Mouse (Mus musculus) embryonic facial prominence, embryonic 13.5 days (tissue): ENCODE data around the gene Kirrel3. TPM values are rescaled to one million over a fixed set of nuclear protein-coding genes. Genes with fewer than 3 reads are reported as not detected.
A peak's percentile ranks its signal among the peaks of the same experiment; 100 is the strongest.

Experiments used
- ATAC-seq: fragments of 200-750 bp; cut with Nextera tagmentation; 2 replicates; pipeline ENCODE4 v1.8.0; 2017; ENCODE audit warnings: low read depth; ENCODE audit not compliant: insufficient number of reproducible peaks, insufficient read depth, low FRiP score, low TSS enrichment
- H3K27ac ChIP-seq: fragments of 300-500 bp; sonication (generic); 2 replicates; pipeline ENCODE4 v1.5.1; 2015; ENCODE audit warnings: moderate library complexity, mild to moderate bottlenecking, inconsistent platforms
- H3K27me3 ChIP-seq: fragments of 300-500 bp; sonication (generic); 2 replicates; pipeline ENCODE4 v1.6.1; 2015; ENCODE audit warnings: mild to moderate bottlenecking, inconsistent platforms
- H3K36me3 ChIP-seq: fragments of 300-500 bp; sonication (generic); 2 replicates; pipeline ENCODE4 v1.6.1; 2015; ENCODE audit warnings: mild to moderate bottlenecking, inconsistent platforms
- H3K4me1 ChIP-seq: fragments of 300-500 bp; sonication (generic); 2 replicates; pipeline ENCODE4 v1.6.1; 2015; ENCODE audit warnings: inconsistent platforms
- H3K4me2 ChIP-seq: fragments of 300-500 bp; sonication (generic); 2 replicates; pipeline ENCODE4 v1.6.1; 2015; ENCODE audit warnings: moderate library complexity, mild to moderate bottlenecking, inconsistent platforms
- H3K4me3 ChIP-seq: fragments of 300-500 bp; sonication (generic); 2 replicates; pipeline ENCODE4 v1.5.1; 2015; ENCODE audit warnings: mild to moderate bottlenecking, inconsistent platforms
- H3K9ac ChIP-seq: fragments of 300-500 bp; sonication (generic); 2 replicates; pipeline ENCODE4 v1.6.1; 2015; ENCODE audit warnings: mild to moderate bottlenecking, inconsistent platforms
- H3K9me3 ChIP-seq: fragments of 300-500 bp; sonication (generic); 2 replicates; pipeline ENCODE4 v1.6.1; 2016; ENCODE audit warnings: inconsistent platforms
- WGBS: fragments of 180-500 bp; shearing (Covaris S2); methylation state at CpG from one replicate; pipeline ENCODE4 v1.1.7; 2015; ENCODE audit warnings: mixed read lengths; 5-methylcytosine and 5-hydroxymethylcytosine counted together
- polyA plus RNA-seq: library from polyadenylated mRNA; unstranded; fragments of >200 nt; fragmentation: Nextera tagmentation; extraction: Ambion mirVana; gene quantifications from 2 replicates; pipeline ENCODE4 v1.2.1, GENCODE M21; 2015

Kirrel3 gene
- polyA plus RNA-seq, 1 experiment from 2014 or later, result 7.9 TPM

DNA sequence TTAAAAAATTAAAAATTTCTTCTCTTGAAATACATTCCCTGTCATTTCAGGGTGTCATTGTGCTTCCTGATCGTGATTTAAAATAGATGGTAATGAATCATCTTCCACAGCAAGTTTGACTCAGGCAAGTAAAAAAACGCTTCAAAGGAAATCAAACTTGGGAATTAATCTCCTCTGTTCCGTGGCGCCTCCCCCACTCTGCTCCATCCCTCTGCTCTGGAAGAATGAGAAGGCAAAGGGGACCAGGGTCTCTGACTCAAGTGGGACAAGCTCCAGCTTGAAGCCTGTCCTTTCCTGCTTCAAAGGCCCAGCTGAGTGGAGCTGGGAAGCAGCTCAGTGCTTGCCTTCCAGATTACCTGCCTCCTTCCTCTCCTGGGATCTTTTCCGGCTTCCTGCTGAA lies 9.5 kb upstream of the Kirrel3 start:
- H3K4me2 ChIP-seq, result no peak overlapping the region
- H3K4me3 ChIP-seq, result no peak overlapping the region
- H3K4me1 ChIP-seq, result no peaks in the 10 kb centered on the region
- H3K36me3 ChIP-seq, result no peaks in the 10 kb centered on the region
- no peaks in the 10 kb centered on the region; the same call in 1 of the 2 replicates for H3K27me3 ChIP-seq
- ATAC-seq, result no peak
- no peak overlapping the region for H3K27ac ChIP-seq
- H3K9ac ChIP-seq, result no peak overlapping the region
- WGBS, result 44% methylated on average over 5 of the region's 5 CpGs
- no peaks in the 10 kb centered on the region for H3K9me3 ChIP-seq

- WGBS, result 91% methylated on average over 2 of the region's 2 CpGs
- no peaks in the 10 kb centered on the region for H3K27me3 ChIP-seq
- no peak overlapping the region for H3K27ac ChIP-seq
- H3K4me3 ChIP-seq, result no peak overlapping the region
- no peaks in the 10 kb centered on the region for H3K9me3 ChIP-seq
- no peaks in the 10 kb centered on the region for H3K36me3 ChIP-seq
- no peaks in the 10 kb centered on the region for H3K4me1 ChIP-seq
- ATAC-seq, result no peak
- H3K4me2 ChIP-seq, result no peak overlapping the region
- no peak overlapping the region for H3K9ac ChIP-seq
These were observed 7.2 kb upstream of the Kirrel3 start for GRCm38 (mm10) chr9:34478494-34478893.

- H3K27me3 ChIP-seq, result peaks cover 28% of the 10 kb centered on the region
- no peak overlapping the region for H3K4me3 ChIP-seq
- H3K9me3 ChIP-seq, result no peaks in the 10 kb centered on the region
- ATAC-seq, result no peak
- H3K9ac ChIP-seq, result no peak overlapping the region
- H3K4me2 ChIP-seq, result no peak overlapping the region
- H3K27ac ChIP-seq, result no peak overlapping the region
- peaks cover 20% of the 10 kb centered on the region for H3K4me1 ChIP-seq
- WGBS, result 63% methylated on average over 2 of the region's 2 CpGs
- no peaks in the 10 kb centered on the region for H3K36me3 ChIP-seq
These were observed 2.5 kb upstream of the Kirrel3 start for GRCm38 (mm10) chr9:34483236-34483635.

GRCm38 (mm10) chr9:34484665-34485064 lies 1.0 kb upstream of the Kirrel3 start:
- no peak for ATAC-seq
- Histone ChIP-seq H3K4me1 (peaks cover 23% of the 10 kb centered on the region), H3K4me3 (no peak overlapping the region), H3K9me3 (no peaks in the 10 kb centered on the region), H3K27ac (no peak overlapping the region), H3K27me3 (peaks cover 38% of the 10 kb centered on the region), H3K36me3 (no peaks in the 10 kb centered on the region), H3K9ac (no peak overlapping the region), H3K4me2 (no peak overlapping the region)
- 26% methylated on average over 6 of the region's 6 CpGs for WGBS

GRCm38 (mm10) chr9:34488267-34488666 lies 2.6 kb downstream of the Kirrel3 start:
- Histone ChIP-seq H3K27me3 (peaks cover 73% of the 10 kb centered on the region), H3K4me2 (peak overlapping the region; percentile 88), H3K9ac (peak overlapping the region; percentile 73), H3K9me3 (no peaks in the 10 kb centered on the region), H3K36me3 (no peaks in the 10 kb centered on the region), H3K4me3 (peak overlapping the region; percentile 64), H3K4me1 (peaks cover 26% of the 10 kb centered on the region), H3K27ac (no peak overlapping the region)
- under 1% methylated on average over 9 of the region's 9 CpGs for WGBS
- ATAC-seq, result no peak

DNA sequence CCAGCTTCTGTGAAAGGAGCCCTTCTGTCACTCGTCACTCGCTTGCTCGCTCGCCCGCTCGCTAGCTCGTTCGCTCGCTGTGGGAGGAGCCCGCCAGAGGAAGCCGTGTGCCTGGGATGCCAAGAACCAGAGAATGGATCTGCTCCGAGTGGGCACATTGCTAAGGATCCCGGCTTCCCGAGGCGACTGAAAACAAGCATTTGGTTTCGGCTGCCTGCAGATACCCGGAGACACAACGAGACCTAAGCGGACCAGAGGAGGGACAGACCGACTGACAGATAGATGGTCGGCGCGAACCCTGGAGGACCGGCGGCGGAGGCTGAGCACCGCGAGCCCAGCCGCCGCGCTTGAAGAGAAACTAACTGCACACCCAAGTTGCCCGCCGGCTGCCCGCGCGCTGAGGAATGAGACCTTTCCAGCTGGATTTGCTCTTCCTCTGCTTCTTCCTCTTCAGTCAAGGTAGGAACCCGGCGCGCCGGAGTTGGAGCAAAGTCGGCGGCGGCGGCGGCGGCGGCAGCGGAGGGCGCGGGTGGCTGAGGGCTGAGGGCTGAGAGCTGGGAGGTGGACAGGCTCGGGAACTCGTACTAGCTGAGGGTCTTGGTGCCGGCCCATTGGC lies 3.1 kb downstream of the Kirrel3 start:
- H3K27ac ChIP-seq, result no peak overlapping the region
- peaks cover 78% of the 10 kb centered on the region for H3K27me3 ChIP-seq
- H3K36me3 ChIP-seq, result no peaks in the 10 kb centered on the region
- peak overlapping the region; percentile 73 for H3K9ac ChIP-seq
- peak overlapping the region; percentile 88 for H3K4me2 ChIP-seq
- under 1% methylated on average over 53 of the region's 53 CpGs for WGBS
- no peaks in the 10 kb centered on the region for H3K9me3 ChIP-seq
- peak overlapping the region; percentile 64 for H3K4me3 ChIP-seq
- ATAC-seq, result no peak
- H3K4me1 ChIP-seq, result peaks cover 26% of the 10 kb centered on the region

DNA sequence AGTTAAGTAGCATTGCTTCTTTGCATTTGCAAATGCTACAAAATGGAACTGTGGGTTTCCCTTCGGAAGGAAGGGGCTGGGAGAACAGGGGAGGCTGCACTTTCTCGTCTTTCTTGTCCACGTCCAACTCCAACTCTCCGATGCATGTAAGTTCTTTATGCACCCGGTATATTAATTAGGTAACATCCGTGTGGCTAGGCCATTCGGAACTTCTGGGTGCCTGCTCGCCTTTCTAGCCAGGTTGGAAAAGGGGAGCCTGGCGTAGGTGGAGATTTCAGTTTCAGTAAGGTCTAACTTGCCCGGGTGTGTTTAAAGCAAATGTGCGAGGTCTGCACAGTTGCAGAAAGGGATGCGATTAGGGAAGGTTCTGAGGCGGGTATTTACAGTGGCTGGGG lies 3.6 kb downstream of the Kirrel3 start:
- Histone ChIP-seq H3K4me3 (peak overlapping the region; percentile 64), H3K36me3 (no peaks in the 10 kb centered on the region), H3K9ac (peak overlapping the region; percentile 73), H3K27me3 (peaks cover 81% of the 10 kb centered on the region), H3K4me2 (peak overlapping the region; percentile 88), H3K9me3 (no peaks in the 10 kb centered on the region), H3K4me1 (peaks cover 26% of the 10 kb centered on the region), H3K27ac (no peak overlapping the region)
- ATAC-seq, result no peak
- WGBS, result 1% methylated on average over 13 of the region's 13 CpGs

DNA sequence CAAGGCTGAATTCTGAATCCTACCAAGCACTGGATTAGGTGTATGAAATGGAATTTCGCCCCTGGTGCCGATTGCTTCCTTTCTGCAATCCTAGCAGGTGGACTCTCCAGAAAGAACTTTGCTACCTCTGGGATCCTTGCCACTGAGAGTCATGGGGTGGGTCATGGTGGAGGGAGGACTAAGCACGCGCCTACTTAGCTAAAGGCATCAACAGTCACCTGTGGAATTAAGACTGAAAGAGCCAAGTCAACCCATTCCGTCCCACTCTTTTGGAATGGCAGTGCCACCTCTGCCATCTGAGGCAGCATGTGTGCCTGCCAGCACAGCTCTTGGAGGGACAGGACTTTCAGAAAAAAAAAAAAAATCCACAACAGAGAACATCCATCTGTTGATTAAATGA lies 4.1 kb downstream of the Kirrel3 start:
- WGBS, result 20% methylated on average over 5 of the region's 5 CpGs
- peak overlapping the region; percentile 88 for H3K4me2 ChIP-seq

GRCm38 (mm10) chr9:34492121-34492520 lies 6.4 kb downstream of the Kirrel3 start:
- WGBS, result 53% methylated on average over 3 of the region's 3 CpGs

More for the DNA sequence above, 4.1 kb downstream of the Kirrel3 start:
- H3K9ac ChIP-seq, result no peak overlapping the region; the same call in 1 of the 2 replicates
- peaks cover 24% of the 10 kb centered on the region for H3K4me1 ChIP-seq
- ATAC-seq, result no peak
- peak overlapping the region; percentile 64 for H3K4me3 ChIP-seq
- H3K36me3 ChIP-seq, result no peaks in the 10 kb centered on the region
- H3K27ac ChIP-seq, result no peak overlapping the region
- no peaks in the 10 kb centered on the region for H3K9me3 ChIP-seq
- H3K27me3 ChIP-seq, result peaks cover 83% of the 10 kb centered on the region

GRCm38 (mm10) chr9:34493571-34493970 lies 7.9 kb downstream of the Kirrel3 start:
- H3K4me3 ChIP-seq, result no peak overlapping the region
- no peak overlapping the region for H3K9ac ChIP-seq
- no peak overlapping the region for H3K4me2 ChIP-seq
- peaks cover 5% of the 10 kb centered on the region; the same call in 1 of the 2 replicates for H3K4me1 ChIP-seq
- H3K27ac ChIP-seq, result no peak overlapping the region
- H3K36me3 ChIP-seq, result no peaks in the 10 kb centered on the region
- H3K9me3 ChIP-seq, result no peaks in the 10 kb centered on the region
- peaks cover 74% of the 10 kb centered on the region for H3K27me3 ChIP-seq
- WGBS, result 49% methylated on average over 2 of the region's 2 CpGs
- no peak for ATAC-seq

More at GRCm38 (mm10) chr9:34492121-34492520, 6.4 kb downstream of the Kirrel3 start:
- H3K4me1 ChIP-seq, result peaks cover 10% of the 10 kb centered on the region; the same call in 1 of the 2 replicates
- no peak overlapping the region for H3K27ac ChIP-seq
- H3K9me3 ChIP-seq, result no peaks in the 10 kb centered on the region
- peaks cover 74% of the 10 kb centered on the region for H3K27me3 ChIP-seq
- no peak overlapping the region for H3K4me3 ChIP-seq
- H3K36me3 ChIP-seq, result no peaks in the 10 kb centered on the region
- no peak overlapping the region for H3K9ac ChIP-seq
- H3K4me2 ChIP-seq, result no peak overlapping the region
- ATAC-seq, result no peak

DNA sequence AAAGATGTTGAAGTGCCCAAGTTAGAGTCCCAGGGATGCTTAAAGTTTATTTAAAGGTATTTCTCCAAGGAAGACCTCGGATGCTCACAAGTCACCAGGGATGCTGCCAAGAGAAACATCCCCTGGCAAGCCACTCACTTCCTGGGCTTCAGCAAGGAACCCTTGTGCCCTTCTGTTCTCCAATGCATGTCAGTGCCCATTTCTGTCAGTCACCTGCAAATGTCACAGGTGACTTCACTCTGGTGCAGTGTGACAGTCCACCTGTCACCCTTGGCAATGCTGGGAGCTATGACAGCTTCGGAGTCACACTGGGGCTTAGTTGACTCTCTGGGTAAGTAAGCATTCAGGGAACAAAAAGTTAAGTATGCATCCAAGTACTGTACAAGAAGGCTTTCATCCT lies 12.4 kb downstream of the Kirrel3 start:
- no peak overlapping the region for H3K27ac ChIP-seq
- no peak overlapping the region for H3K4me3 ChIP-seq
- no peaks in the 10 kb centered on the region for H3K36me3 ChIP-seq
- no peaks in the 10 kb centered on the region for H3K4me1 ChIP-seq
- no peak for ATAC-seq
- H3K9ac ChIP-seq, result no peak overlapping the region
- peaks cover 34% of the 10 kb centered on the region for H3K27me3 ChIP-seq
- 81% methylated on average over 2 of the region's 2 CpGs for WGBS
- H3K9me3 ChIP-seq, result no peaks in the 10 kb centered on the region
- H3K4me2 ChIP-seq, result no peak overlapping the region

DNA sequence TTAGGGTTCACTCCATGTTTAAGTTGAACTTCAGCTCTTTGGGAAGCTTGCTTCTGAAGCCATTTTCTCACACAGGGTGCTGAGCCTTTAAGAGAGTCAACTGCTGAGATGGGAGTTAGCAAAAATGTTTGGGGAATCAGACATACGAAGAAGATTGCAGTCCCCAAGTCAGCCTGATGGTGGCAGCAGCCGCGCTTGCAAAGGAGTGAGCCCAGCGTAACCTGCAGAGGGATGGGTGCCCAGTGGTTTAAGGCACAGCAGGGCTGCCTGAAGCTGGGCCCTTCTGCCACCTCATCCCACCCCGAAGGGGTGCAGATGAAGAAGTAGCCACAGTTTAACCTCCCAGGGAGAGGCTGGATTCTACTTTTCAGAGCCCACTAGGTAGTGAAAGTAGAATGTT lies 13.0 kb downstream of the Kirrel3 start:
- WGBS, result 2% methylated on average over 5 of the region's 5 CpGs
- Histone ChIP-seq H3K4me2 (no peak overlapping the region), H3K36me3 (no peaks in the 10 kb centered on the region), H3K9ac (no peak overlapping the region), H3K4me3 (no peak overlapping the region), H3K27ac (no peak overlapping the region), H3K27me3 (peaks cover 29% of the 10 kb centered on the region), H3K9me3 (no peaks in the 10 kb centered on the region), H3K4me1 (no peaks in the 10 kb centered on the region)
- ATAC-seq, result no peak
